Mouse (Mus musculus) midbrain, postnatal 0 days (tissue): ENCODE data around the gene Hsdl2. TPM values are rescaled to one million over a fixed set of nuclear protein-coding genes. Genes with fewer than 3 reads are reported as not detected.

ENCODE experiments used
- ATAC-seq: fragments of 200-750 bp; cut with Nextera tagmentation; 2 replicates; pipeline ENCODE4 v1.8.0; 2017; ENCODE audit warnings: moderate number of reproducible peaks, mild to moderate bottlenecking, moderate TSS enrichment, moderate library complexity; ENCODE audit not compliant: low FRiP score
- DNase-seq: peaks from one replicate; pipeline ENCODE4 v3.0.0-alpha.2; 2015; ENCODE audit warnings: low spot score
- H3K27ac ChIP-seq: fragments of 300-500 bp; sonication (generic); 2 replicates; pipeline ENCODE4 v1.5.1; 2014; ENCODE audit warnings: low read depth, mild to moderate bottlenecking, low read length, mixed read lengths
- H3K27me3 ChIP-seq: fragments of 300-500 bp; sonication (generic); 2 replicates; pipeline ENCODE4 v1.6.1; 2014; ENCODE audit warnings: low read length, control low read depth, mixed read lengths; ENCODE audit not compliant: insufficient read depth
- H3K36me3 ChIP-seq: fragments of 300-500 bp; sonication (generic); 2 replicates; pipeline ENCODE4 v1.6.1; 2014; ENCODE audit warnings: low read length, control low read depth, mixed read lengths; ENCODE audit not compliant: insufficient read depth
- H3K4me1 ChIP-seq: fragments of 300-500 bp; sonication (generic); 2 replicates; pipeline ENCODE4 v1.6.1; 2014; ENCODE audit warnings: mild to moderate bottlenecking, control low read depth, antibody characterized with exemption, low read length, mixed read lengths; ENCODE audit not compliant: insufficient read depth
- H3K4me2 ChIP-seq: fragments of 300-500 bp; sonication (generic); 2 replicates; pipeline ENCODE4 v1.6.1; 2014; ENCODE audit warnings: low read depth, mild to moderate bottlenecking, low read length, mixed read lengths; ENCODE audit not compliant: poor library complexity, severe bottlenecking
- H3K4me3 ChIP-seq: fragments of 300-500 bp; sonication (generic); 2 replicates; pipeline ENCODE4 v1.5.1; 2014; ENCODE audit warnings: low read depth, mild to moderate bottlenecking, low read length, moderate library complexity
- H3K9ac ChIP-seq: fragments of 300-500 bp; sonication (generic); replicated peaks from 2 replicates; pipeline ENCODE4 v1.6.1; 2014; ENCODE audit warnings: mild to moderate bottlenecking, low read length, moderate library complexity, mixed read lengths; ENCODE audit not compliant: poor library complexity, severe bottlenecking
- H3K9me3 ChIP-seq: fragments of 300-500 bp; sonication (generic); 2 replicates; pipeline ENCODE4 v1.6.1; 2016; ENCODE audit warnings: low read length, control low read depth
- CTCF ChIP-seq: IDR thresholded peaks from 2 replicates; pipeline ENCODE4 v1.5.1; 2016; ENCODE audit warnings: antibody characterized with exemption, mild to moderate bottlenecking
- WGBS: fragments of 180-500 bp; shearing (Covaris S2); extraction: QIAGEN DNeasy Blood & Tissue Kit; methylation state at CpG from one replicate; pipeline ENCODE4 v1.1.7; 2014; 5-methylcytosine and 5-hydroxymethylcytosine counted together
- polyA plus RNA-seq: library from polyadenylated mRNA; unstranded; fragments of >200 nt; fragmentation: Nextera tagmentation; extraction: Ambion mirVana; gene quantifications from 2 replicates; pipeline ENCODE4 v1.2.1, GENCODE M21; 2015
- total RNA-seq: library from RNA; depleted of rRNA; stranded (reverse); fragments of >200 nt; gene quantifications from 2 replicates; pipeline ENCODE4 v1.2.3, GENCODE M21; 2014; rRNA removed

The Hsdl2 gene
- 27.7 and 29.7 TPM in 2 replicates for total RNA-seq
- polyA plus RNA-seq = 33.0 and 39.4 TPM in 2 replicates

GRCm38 (mm10) chr4:59581314-59582185, at the start of gene Hsdl2:
Gene Hsdl2, plus strand, starts transcription at chr4:59581563.
- Histone ChIP-seq H3K4me3 (peak within 1 kb of the TSS; percentile 74), H3K4me1 (no peaks in the 10 kb centered on the region), H3K9me3 (no peaks in the 10 kb centered on the region), H3K27me3 (no peaks in the 10 kb centered on the region), H3K27ac (peak within 1 kb of the TSS; percentile 87), H3K4me2 (peak within 1 kb of the TSS; percentile 81), H3K9ac (peak within 1 kb of the TSS; percentile 70), H3K36me3 (no peaks in the 10 kb centered on the region)
- DNase-seq = peak; percentile 100
- peak; percentile 93 for ATAC-seq
- WGBS = 1% methylated on average over 61 of the region's 61 CpGs
- TF ChIP-seq CTCF = no peak

GRCm38 (mm10) chr4:59533268-59533667, 48.1 kb upstream of the Hsdl2 start:
- H3K4me2 ChIP-seq = no peak overlapping the region
- no peaks in the 10 kb centered on the region for H3K36me3 ChIP-seq
- H3K27me3 ChIP-seq = no peaks in the 10 kb centered on the region
- no peak for ATAC-seq
- H3K9ac ChIP-seq = no peak overlapping the region
- no peak overlapping the region for H3K4me3 ChIP-seq
- H3K27ac ChIP-seq = no peak overlapping the region
- WGBS = 81% methylated on average over 2 of the region's 2 CpGs
- H3K9me3 ChIP-seq = no peaks in the 10 kb centered on the region
- no peak for DNase-seq
- no peak for TF ChIP-seq CTCF
- no peaks in the 10 kb centered on the region for H3K4me1 ChIP-seq

GRCm38 (mm10) chr4:59535624-59536023, 45.7 kb upstream of the Hsdl2 start:
- Histone ChIP-seq H3K4me2 (no peak overlapping the region), H3K9me3 (no peaks in the 10 kb centered on the region), H3K27me3 (no peaks in the 10 kb centered on the region), H3K4me1 (no peaks in the 10 kb centered on the region), H3K36me3 (no peaks in the 10 kb centered on the region), H3K4me3 (no peak overlapping the region), H3K9ac (no peak overlapping the region), H3K27ac (no peak overlapping the region)
- ATAC-seq = no peak
- TF ChIP-seq CTCF = no peak
- DNase-seq = no peak

DNA sequence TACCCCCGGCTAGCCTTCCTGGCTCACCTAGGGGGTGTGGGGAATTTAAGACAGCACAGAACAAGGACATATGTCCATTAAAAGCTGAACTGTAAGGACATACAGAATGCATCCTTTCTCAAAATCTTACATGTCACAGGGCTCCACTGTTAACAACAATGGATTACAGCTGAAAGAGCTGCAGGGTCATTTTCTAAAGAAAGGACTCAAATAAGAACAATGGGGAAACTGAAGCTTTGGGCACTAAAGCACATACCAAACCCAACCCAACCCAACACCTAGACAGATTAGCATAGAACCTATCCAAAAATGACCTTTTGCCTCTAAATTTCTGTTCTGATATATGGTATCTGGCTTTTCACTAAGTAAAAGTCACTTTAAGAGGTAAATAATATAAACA, 45.1 kb upstream of the Hsdl2 start:
- no peak overlapping the region for H3K9ac ChIP-seq
- no peak for TF ChIP-seq CTCF
- H3K4me3 ChIP-seq = no peak overlapping the region
- 98% methylated on average over 1 of the region's 1 CpGs for WGBS
- no peaks in the 10 kb centered on the region for H3K9me3 ChIP-seq
- H3K4me1 ChIP-seq = no peaks in the 10 kb centered on the region
- DNase-seq = no peak
- H3K27ac ChIP-seq = no peak overlapping the region
- no peaks in the 10 kb centered on the region for H3K36me3 ChIP-seq
- no peaks in the 10 kb centered on the region for H3K27me3 ChIP-seq
- no peak for ATAC-seq
- H3K4me2 ChIP-seq = no peak overlapping the region

- no peak for DNase-seq
- H3K9ac ChIP-seq = no peak overlapping the region
- TF ChIP-seq CTCF = peak; percentile 42
- H3K4me2 ChIP-seq = no peak overlapping the region
- no peaks in the 10 kb centered on the region for H3K36me3 ChIP-seq
- no peaks in the 10 kb centered on the region for H3K9me3 ChIP-seq
- H3K27ac ChIP-seq = no peak overlapping the region
- ATAC-seq = no peak
- peaks cover 6% of the 10 kb centered on the region; the same call in 1 of the 2 replicates for H3K4me1 ChIP-seq
- H3K4me3 ChIP-seq = no peak overlapping the region
- H3K27me3 ChIP-seq = no peaks in the 10 kb centered on the region
Measured at GRCm38 (mm10) chr4:59543006-59543405, 38.4 kb upstream of the Hsdl2 start.

GRCm38 (mm10) chr4:59544654-59545053, 36.7 kb upstream of the Hsdl2 start:
- DNase-seq = no peak
- H3K27me3 ChIP-seq = no peaks in the 10 kb centered on the region
- no peak for TF ChIP-seq CTCF
- peaks cover 6% of the 10 kb centered on the region; the same call in 1 of the 2 replicates for H3K4me1 ChIP-seq
- H3K4me2 ChIP-seq = no peak overlapping the region
- H3K9ac ChIP-seq = no peak overlapping the region
- ATAC-seq = no peak
- no peak overlapping the region for H3K4me3 ChIP-seq
- H3K9me3 ChIP-seq = no peaks in the 10 kb centered on the region
- no peaks in the 10 kb centered on the region for H3K36me3 ChIP-seq
- WGBS = 75% methylated on average over 2 of the region's 2 CpGs
- H3K27ac ChIP-seq = no peak overlapping the region
